Mouse (Mus musculus): ENCODE measurements around the gene Ankef1.

The Ankef1 gene

DNA sequence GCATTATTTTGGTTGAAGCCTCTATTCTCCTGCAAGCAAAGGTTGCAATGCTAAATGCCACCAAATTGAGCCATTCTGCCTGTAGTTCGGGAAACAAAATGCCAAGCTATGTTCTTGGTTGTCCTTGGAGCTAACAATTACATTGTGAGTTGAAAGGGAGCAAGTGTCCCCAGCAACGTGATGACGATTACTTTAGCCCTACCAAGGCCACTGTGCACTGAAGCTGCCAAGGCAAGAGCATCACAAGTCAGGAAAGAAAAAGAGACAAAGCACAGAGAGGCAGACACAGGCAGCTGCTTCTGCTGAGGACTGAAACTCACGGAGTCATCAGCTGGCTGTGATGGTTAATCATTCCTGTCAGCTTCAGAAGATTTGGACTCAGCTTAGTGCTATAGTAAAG lies 99.5 kb downstream of the Ankef1 start:
- DNase-seq, result no peak

Data from kidney, postnatal 10 days (tissue).